Mouse (Mus musculus) large intestine, adult 2 months (tissue): ENCODE measurements around the gene Prickle1. TPM values are rescaled to one million over a fixed set of nuclear protein-coding genes. Genes with fewer than 3 reads are reported as not detected.
A peak's percentile ranks its signal among the peaks of the same experiment; 100 is the strongest.

ENCODE experiments used
- DNase-seq: peaks from one replicate; pipeline ENCODE4 v3.0.0-alpha.2; 2012; ENCODE audit warnings: low read depth, low spot score
- WGBS: fragments of 180-500 bp; shearing (Covaris S2); methylation state at CpG from one replicate; pipeline ENCODE4 v1.1.7; 2018; 5-methylcytosine and 5-hydroxymethylcytosine counted together
- polyA plus RNA-seq: library from polyadenylated mRNA; depleted of rRNA; stranded (reverse); fragments of >200 nt; gene quantifications from 2 replicates; pipeline ENCODE4 v1.2.3, GENCODE M21; 2012; rRNA removed

Prickle1 gene
- polyA plus RNA-seq: 1.9 and 2.9 TPM in 2 replicates

GRCm38 (mm10) chr15:93595746-93596145, at the start of gene Prickle1:
Gene Prickle1 (minus strand): TSS chr15:93595891.
- DNase-seq: peak; percentile 55
- WGBS: under 1% methylated on average over 60 of the region's 60 CpGs

GRCm38 (mm10) chr15:93640221-93640620, 44.5 kb upstream of the Prickle1 start:
- WGBS: 64% methylated on average over 2 of the region's 2 CpGs
- no peak for DNase-seq

DNA sequence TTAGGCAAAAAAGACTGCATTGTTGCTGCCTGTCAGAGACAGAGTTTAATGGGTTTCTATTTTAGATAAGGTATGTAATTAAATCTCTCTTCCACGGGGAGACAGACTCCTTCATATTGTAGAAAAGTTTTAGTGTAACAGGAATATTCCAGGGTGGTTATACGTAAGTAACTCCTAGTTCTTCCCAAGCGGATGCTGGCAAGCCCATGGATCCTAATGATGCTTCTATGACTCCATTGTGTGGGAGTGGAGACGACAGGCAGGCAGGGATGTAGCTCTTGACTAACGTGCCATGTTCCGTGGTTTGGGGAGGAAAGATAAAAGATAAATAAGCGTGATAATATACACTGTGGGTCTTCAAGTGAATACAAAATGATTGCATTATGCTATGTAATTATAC, 41.3 kb upstream of the Prickle1 start:
- 78% methylated on average over 7 of the region's 7 CpGs for WGBS
- no peak for DNase-seq

DNA sequence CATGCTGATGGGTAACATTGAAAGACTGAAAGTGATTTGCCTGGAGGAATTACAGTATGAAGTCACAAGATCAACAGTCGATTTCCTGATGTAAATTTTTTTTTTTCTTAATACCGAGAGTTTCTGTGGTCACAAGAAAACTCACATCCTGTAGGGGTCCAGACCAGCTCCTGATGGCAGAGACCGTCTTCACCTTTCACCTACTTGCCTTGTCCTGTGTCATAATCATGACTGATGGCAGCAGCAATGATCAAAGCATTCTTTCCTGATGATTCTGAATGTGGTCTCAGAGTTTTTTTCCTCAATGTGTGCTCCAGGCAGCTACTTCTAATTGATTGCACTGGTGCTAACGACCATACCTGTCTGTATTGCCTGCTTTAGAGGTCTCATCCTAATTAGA, 39.9 kb upstream of the Prickle1 start:
- DNase-seq: no peak
- 59% methylated on average over 4 of the region's 4 CpGs for WGBS

DNA sequence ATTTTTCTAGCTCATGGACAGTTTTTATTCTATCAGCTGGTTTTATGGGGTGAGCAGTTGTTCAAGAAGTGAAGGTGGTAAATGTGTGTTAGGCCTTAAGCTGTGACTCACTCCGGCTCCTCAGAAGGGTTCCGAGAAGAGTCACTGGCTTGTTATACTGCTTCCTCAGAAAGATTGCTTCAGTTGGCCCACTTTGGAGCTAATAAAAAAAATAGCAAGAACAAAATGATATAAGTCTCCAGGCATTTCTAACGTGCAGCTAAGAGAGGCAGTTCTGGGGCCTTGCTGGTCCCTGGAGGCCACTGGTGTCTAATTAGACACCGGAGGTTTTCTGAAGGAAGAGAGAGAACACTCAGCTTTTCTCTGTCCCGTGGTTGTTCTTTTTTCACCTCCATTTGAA, 38.8 kb upstream of the Prickle1 start:
- DNase-seq: no peak
- 54% methylated on average over 5 of the region's 5 CpGs for WGBS

DNA sequence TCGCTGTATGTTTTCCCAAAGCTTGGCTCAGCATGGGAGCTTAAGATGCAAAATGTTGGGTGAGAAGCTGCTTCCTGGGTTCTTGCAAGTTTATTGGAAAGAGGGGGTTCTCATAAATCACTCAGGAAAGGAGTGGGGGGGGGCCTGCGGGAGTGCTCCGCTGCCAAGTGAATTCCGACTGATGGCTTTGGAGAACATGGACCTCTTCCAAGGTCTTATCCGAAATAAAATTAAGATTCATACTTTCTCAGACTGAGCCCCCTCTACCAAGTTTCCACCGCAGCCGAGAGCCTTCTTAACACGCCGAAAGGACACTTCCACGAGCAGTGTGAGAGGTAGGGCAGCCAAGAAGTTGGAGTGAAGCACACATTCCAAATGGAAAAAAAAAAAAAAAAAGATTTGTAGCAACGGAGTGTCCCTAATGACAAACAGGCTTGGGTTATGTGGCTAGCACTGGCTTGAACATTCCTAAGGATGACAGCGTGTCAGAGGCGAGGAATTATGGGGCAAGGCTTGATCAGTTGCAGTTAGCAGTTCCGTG, 34.4 kb upstream of the Prickle1 start:
- DNase-seq: no peak
- WGBS: 70% methylated on average over 14 of the region's 14 CpGs

- no peak for DNase-seq
- 87% methylated on average over 9 of the region's 9 CpGs for WGBS
Observed at GRCm38 (mm10) chr15:93629201-93629600, 33.5 kb upstream of the Prickle1 start.

DNA sequence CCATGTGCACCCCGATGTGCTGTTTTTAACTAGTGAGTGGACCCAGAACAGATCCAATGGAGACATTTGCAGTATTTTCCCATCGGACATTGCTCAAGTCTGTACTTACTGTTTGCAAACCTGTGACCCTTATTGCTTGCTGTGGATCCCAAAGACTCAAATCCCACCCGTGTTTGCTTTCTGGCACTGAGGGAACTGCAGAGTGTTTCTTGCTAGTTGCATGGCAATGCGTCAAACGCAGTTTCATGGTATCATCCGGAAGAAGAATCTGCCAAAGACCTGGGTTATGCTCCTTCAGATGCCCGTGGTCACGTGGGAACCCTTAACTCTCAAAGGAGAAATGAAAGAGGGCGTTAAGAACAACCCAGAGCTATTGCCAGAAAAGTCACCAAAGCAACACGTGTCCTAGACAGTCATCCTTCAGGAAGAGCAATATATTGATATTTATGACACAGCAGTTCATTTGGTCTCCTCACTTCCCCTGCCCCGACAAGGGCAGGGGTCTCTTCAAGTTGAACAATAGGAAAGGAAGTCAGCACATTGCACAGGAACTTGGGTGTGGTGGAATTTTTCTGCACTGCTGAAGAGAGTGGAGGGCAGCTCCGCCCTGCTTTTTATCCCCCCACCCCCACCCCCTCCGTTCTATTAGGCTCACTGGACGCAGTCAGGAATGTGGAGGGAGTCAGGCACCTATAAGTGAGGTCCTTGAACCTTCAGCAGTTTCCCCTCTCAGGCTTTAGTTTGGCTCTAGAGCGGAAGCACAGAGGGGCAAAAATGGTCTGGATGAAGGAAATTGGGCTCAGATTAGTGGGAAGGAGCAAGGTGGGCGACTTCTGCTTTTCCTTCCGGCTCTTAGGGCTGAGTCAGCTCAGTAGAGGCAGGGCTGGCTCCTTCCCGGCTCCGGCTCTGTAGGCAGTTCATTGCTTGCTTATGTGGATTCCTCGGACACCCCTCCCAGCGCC, 32.4 kb upstream of the Prickle1 start:
- 44% methylated on average over 21 of the region's 21 CpGs for WGBS
- no peak for DNase-seq

- DNase-seq: no peak
- WGBS: 28% methylated on average over 4 of the region's 4 CpGs
Observed at GRCm38 (mm10) chr15:93619551-93619950, 23.9 kb upstream of the Prickle1 start.

- 28% methylated on average over 6 of the region's 6 CpGs for WGBS
- no peak for DNase-seq
Observed at GRCm38 (mm10) chr15:93618442-93619150, 22.9 kb upstream of the Prickle1 start.

GRCm38 (mm10) chr15:93616277-93616676, 20.6 kb upstream of the Prickle1 start:
- no peak for DNase-seq
- 95% methylated on average over 4 of the region's 4 CpGs for WGBS

DNA sequence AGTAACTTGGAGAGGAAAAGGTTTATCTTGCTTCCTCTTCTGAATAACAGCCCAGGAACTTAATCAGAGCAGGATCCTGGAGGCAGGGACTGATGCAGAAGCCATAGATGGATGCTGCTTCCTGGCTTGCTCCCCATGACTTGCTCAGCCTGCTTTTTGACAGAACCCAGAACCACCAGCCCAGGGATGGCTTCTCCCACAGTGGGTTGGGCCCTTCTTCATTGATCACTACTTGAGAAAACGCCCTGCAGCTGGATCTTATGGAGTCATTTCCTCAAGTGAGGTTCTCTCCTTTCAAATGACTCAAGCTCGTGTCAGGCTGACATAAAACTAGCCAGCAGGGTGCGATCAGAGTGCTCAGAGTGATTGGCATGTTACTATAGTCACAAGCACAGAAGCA, 19.3 kb upstream of the Prickle1 start:
- DNase-seq: no peak
- WGBS: 77% methylated on average over 3 of the region's 3 CpGs

GRCm38 (mm10) chr15:93613606-93614005, 17.9 kb upstream of the Prickle1 start:
- DNase-seq: no peak
- 50% methylated on average over 3 of the region's 3 CpGs for WGBS

DNA sequence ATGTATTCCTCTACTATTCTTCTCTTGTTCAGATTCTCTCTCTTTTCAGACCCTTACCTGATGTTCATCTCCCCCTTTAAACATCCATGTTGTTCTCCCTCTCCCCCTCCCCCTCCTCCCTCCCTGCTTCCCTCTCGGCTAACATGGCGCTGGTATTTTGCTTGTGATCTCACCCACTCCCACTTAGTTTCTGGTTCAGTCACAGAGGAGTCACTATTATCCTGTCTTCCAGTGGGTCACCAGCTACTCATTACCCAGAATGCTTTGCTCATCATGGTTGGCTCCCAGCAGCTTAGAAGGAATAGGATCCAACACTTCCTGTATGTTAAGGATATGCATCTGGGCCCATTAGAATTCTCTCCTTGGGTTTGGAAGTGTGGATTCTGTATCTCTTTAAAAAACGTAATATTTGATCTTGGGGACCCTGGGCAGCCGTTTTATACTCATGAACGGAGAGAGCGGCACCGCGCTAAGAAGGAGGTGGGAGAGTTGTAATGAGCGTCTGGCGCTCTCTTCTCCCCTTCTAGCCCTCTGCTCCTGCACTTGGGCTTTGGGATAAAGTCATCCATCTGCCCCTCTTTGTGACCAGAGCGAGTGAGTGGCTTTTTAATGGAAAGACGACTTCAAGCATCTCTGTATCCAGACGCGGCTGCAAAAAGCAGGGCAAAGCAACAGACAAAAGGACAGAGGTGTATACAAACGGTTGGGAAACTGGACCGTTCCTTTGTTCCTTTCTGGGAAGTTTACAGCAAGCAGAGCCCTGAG, 16.0 kb upstream of the Prickle1 start:
- 94% methylated on average over 16 of the region's 16 CpGs for WGBS
- DNase-seq: no peak

DNA sequence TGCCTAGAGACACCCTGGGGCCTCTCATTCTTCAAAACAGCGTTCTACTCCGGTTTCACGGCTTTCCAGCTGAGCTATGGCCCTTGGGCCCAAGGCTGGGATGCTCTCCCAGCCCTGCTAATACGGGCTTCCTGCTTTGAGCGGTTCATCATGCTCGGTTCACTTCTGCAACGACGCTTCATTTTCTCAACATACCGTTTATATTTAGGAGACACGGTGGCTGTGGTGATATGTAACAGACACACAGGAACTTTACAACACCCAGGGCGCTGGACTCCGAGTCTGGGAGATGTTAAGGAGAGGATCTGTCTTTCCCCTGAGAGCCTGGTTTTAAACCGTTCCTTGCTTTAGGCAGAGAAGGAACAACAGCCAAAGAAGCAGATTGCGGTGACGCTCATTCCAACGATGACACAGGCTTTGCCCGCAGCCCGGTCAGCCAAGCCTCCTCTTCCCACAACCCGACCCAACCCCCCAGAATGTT, 15.1 kb upstream of the Prickle1 start:
- no peak for DNase-seq
- WGBS: 68% methylated on average over 19 of the region's 19 CpGs

DNA sequence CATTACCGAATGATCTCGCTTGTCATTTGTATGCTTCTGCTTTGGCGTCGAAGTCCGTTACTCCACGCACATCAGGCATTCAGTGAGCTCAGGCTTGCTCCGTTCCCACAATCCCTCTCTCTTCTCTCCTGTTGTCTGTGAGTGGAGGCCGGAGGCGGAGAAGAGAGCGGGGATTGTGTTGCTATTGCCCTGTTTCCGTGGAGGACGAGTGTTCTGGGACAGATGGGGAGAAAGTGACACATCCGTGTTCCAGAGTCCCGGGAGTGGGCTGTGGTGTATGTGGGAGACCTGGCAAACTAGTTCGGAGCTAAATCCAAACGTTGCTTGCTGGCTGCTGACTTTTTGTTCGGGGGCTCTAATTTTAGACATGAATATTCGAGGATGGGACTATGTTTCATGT, 14.6 kb upstream of the Prickle1 start:
- WGBS: 84% methylated on average over 18 of the region's 18 CpGs
- no peak for DNase-seq

DNA sequence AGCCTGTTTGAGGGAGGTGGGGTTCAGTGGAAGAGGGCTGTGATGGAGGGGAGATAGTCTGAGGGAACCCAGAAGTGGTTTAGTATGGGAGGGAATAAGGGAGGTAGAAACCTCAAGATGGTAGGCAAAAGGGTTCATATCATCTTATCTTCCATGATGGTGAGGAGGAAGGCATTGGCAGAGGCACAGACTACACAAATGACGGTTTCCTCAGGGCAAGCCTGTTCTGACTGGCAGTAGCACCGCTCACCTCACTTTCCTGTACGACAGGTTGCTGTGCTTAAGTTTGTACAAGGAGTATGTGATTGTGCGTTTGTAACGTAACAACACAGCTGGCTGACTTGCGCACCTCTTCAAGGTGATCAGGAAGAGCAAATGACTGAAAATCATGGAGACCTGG, 7.2 kb upstream of the Prickle1 start:
- WGBS: 83% methylated on average over 6 of the region's 6 CpGs
- no peak for DNase-seq

DNA sequence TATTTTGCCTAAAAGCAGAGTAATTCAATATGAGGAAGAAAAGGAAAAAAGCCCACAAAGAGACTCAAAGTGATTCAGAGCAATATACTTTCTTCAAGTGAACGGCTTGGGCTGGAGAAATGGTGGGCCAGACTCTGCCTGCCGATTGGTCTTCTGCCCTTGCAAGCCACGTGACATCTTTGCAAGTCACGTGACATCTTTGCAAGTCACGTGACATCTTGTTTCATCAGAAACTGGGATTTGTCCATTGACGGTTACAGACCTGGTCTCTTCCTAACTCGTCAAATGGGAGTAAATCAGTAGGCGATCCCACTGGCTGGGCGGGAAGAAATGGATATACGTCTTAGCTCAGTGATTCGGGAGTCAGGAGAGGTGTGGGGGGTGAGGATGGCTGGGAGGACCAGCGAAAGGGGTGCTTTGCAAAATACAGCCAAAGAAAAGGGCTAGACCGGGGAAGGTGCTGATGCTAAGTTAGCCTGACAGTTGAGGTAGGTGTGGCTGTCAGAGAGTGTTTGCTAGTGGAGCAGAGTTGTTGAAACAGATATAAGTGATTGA, 5.8 kb upstream of the Prickle1 start:
- DNase-seq: no peak
- 92% methylated on average over 13 of the region's 13 CpGs for WGBS

GRCm38 (mm10) chr15:93596991-93597390, 1.3 kb upstream of the Prickle1 start:
- no peak for DNase-seq
- 58% methylated on average over 11 of the region's 11 CpGs for WGBS
